Mouse (Mus musculus): ENCODE data around the gene Git2.
A peak's percentile ranks its signal among the peaks of the same experiment; 100 is the strongest.

The Git2 gene

DNA sequence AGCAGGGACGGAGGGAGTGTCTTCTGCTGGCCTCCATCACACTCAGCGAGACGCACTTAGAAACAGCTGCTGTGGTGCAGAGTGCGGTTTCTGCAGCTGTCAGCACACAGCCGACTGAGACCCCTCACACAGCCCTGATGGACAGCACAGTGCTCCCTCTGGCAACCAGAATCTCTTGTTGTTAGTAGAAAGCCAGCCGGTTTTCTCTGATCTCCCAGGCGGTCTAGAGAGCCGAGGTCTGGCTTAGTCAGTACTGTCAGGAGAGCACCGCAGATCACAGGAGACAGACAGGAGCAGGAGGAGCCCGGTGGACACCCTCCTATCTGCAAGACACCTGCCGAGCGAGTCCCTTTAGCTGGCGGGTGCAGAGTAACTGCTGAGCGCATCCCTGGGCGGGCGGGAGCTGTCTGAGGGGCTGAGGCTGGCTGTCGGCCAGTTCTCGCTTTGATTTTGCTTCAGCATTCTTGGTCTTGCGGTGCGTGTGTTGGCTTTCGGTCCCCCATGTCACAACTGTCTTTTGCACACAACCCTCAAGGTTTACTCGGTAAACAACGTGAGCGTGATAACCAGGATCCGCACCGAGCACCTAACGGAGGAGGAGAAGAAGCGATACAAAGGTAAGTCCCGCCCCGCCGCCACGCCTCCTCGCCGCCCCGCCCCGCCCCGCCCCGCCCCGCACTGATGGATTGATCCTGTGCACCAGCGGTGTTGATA is 21.1 kb upstream of the Git2 start:
- DNase-seq: peak; percentile 51

GRCm38 (mm10) chr5:114795653-114796052 is 20.3 kb upstream of the Git2 start:
- DNase-seq: no peak

- no peak for DNase-seq
Measured at GRCm38 (mm10) chr5:114795231-114795630, 19.9 kb upstream of the Git2 start.

DNA sequence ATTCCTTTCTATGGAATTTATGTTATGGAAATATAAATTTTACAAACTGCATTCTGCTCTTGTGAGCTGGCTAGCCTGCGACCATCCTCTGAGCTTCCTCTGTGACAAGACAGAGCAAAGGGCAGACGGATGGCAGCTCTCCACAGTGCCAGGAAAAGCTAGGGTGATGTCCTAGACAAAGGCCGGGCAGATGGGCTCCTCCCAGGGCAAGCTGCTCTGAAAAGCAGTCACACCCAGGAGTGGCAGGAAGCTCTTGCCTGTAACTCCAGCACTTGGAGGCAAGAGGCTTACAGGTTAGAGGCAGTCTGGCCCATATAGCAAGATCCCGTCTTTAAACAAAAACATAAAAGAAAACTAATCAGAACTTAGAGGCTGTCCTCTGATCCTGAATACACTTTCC is 19.3 kb upstream of the Git2 start:
- peak; percentile 59 for DNase-seq

DNA sequence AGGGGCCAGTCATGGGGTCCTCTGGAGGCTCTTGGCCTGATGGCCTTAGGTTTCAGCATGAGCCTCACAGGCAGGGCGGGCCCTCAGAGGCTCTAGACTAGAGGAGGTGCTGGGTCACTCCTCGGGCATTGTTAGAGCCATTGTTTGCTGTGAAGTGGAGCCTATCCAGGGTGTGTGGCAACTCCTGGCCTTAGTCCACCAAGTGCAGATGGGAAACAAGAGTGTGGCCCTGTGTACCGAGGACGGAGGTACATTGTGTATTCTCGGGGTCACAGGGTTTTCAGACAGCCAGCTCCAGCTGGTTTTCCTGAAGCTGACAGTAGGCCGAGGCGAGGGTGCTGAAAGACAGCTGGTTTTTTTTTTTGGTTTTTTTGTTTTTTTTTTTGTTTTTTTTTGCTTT is 18.0 kb upstream of the Git2 start:
- peak; percentile 46 for DNase-seq

DNA sequence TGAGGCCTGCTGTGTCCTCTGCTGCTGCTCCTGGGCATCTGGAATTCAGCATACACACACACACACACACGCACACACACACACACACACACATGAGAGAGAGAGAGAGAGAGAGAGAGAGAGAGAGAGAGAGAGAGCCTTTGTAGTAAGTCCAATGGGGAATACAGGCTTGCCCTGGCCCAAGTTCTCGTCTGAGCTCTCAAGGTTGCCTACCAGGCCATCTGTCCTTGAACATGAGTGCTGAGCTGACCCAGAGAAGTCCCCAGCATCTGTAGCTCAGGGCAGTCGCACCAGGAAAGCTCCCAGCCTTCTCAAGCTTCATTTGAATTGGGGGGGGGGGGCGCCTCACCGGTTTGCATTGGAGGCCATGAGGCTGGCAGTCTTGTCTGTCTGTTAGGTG is 9.9 kb upstream of the Git2 start:
- no peak for DNase-seq

DNA sequence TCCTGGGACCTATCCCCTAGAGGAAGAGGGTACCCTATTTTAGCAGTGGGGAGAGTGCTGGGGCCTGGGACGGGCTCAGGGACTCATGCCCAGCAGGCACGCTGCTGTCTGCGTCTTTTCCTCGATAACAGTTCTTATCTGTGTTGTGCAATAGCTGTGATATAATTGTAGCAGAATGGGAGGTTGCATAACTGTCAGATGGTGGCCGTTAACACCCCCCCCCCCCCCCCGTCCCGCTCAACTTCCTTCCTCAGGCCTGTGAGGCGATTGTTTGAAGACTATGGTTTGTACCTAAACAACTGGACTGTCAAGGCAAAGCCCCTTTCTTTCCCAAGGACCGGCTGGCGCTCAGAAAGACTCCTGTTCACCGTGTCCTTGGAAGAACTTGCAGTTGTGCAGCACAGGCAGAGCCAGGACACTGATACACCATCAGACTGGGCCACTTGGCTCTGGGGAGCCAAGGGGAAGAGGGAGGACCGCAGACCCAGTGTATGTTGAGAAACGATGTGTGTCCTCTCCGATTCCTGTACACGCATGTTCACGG is 9.4 kb upstream of the Git2 start:
- no peak for DNase-seq

- DNase-seq: no peak
Measured at GRCm38 (mm10) chr5:114783405-114784163, 8.3 kb upstream of the Git2 start.

GRCm38 (mm10) chr5:114782991-114783390 is 7.7 kb upstream of the Git2 start:
- no peak for DNase-seq

- DNase-seq: no peak
Measured at GRCm38 (mm10) chr5:114780912-114781311, 5.6 kb upstream of the Git2 start.

GRCm38 (mm10) chr5:114779956-114780489 is 4.7 kb upstream of the Git2 start:
- no peak for DNase-seq

GRCm38 (mm10) chr5:114776174-114776573 is 857 bp upstream of the Git2 start:
- DNase-seq: no peak

DNA sequence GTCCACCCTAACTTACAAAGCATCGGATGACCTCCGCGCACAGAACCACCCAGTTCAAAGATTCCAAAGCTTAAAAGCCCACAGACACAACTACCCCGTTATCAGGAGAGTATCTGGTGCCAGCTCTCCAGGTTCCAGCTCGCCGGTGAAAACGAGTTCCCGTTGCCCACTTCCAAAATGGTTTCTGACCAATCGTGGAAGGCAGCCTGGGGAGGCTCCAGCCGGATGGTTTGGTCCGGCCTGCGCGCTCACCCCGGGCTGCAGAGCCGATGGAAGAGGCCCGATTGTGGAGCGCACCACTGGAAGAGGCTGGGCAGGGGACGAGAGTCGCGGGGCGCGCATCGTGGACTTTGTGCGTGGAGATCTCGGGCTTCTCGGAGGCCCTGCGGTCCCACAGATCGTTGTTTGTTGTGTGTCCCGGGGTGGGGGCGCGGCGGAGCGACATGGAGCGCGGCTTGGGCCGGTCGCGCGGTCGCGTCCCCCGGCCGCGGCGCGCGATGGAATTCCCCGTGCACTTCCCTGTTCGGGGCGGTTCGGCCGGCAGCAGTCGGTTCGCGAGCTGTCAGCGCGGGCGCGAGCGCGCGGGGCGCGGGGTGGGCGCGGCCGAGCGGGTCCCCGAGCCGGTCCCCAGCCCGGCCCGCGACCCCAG is 790 bp downstream of the Git2 start, which contains the start of gene Ankrd13a:
TSS of gene Ankrd13a (plus strand) at position 275 of the 649 bp plus-strand sequence.
- peak; percentile 92 for DNase-seq

DNA sequence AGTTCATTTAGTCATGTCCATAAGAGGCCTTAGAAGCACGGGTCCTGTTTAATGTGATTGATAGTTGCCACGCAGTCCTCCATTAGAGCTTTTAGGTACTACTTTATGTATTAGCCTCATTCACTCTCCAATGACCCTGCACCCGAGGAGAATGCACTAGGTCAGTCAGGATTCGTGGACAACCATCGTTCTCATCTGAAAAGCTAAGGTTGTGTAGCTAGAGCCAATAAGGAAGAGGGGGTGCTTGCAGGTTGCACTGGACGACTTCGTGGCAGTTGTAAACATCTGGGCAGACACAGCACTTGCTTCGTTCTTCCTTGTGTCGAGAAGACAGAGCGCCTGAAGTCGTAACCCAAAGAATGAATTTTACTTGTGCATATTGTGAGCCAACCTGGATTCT is 1.5 kb downstream of the Git2 start:
- DNase-seq: no peak

GRCm38 (mm10) chr5:114773211-114773710 is 2.1 kb downstream of the Git2 start:
- peak; percentile 97 for DNase-seq

DNA sequence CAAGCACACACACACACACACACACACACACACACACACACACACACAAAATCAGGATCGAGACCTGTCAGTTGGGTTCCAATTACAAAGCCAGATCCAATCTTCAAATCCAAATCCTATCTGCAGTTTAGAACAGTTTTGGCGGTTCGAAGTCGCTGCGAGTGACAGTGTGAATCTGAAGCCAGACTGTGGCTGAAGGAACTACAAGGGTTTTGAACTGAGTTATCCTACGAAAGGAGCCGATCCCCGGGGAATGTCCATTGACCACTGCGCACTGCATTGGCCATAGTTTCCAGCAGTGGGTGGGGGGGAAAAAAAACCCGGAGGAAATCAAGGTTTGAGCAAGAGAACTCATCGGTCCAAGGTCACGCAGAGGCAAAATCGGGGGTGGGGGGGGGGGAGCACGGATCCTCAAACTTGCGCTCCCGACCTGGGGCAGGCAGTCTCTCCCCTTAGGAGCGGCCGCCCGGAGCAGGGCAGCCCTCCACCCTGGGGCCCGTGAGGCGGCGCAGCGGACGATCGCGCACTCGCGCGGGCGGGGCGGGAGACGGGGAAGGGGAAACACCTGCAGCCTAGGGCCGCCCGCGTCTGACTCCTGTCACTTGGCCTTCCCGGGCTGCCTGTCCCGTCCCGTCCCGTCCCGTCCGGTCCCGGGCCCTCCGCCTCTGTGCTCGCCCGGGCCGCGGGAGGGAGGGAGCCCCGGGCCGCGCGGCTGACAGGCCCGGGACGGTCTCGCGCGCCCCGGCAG is 2.7 kb downstream of the Git2 start:
- DNase-seq: peak; percentile 59

DNA sequence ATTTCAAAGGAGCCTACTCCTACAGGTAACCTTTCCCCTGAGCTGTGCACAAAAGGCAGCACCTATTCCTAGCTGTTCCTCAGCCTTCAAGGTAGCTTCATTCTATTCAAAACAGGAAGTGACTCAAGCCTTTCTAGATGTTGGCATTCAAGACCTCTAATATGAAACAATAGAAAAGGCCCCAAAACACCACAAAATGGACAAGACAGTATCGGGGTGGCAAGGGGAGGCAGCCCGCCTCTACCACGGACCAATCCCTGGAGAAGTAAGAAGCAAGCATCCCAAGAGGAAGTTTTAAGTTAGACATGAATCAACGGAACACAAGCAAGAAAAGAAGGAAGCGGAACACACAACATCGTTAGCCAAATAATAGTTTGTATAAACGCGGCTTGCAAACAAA is 3.5 kb downstream of the Git2 start:
- no peak for DNase-seq

DNA sequence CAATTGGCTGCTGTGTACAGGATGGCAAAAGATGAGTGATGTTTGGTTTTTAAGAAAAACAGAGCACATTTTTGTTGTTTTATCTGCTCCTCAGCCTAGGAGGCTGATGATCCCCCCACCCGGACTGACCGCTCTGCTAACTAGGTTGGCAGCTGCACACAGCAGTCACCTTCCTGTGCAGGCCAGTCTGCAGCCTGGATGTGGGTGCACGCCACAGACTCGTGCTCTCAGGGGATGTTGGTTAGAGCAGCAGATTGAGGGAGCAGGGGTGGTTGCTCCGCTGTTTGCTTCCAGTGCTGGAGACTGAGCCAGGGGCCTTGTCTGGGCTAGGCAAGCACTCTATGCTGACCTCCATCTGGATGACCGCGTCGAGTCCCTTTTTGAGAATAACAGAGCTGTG is 5.5 kb downstream of the Git2 start:
- DNase-seq: no peak

- no peak for DNase-seq
Measured at GRCm38 (mm10) chr5:114767185-114767584, 8.1 kb downstream of the Git2 start.

GRCm38 (mm10) chr5:114766686-114767085 is 8.6 kb downstream of the Git2 start:
- DNase-seq: no peak

DNA sequence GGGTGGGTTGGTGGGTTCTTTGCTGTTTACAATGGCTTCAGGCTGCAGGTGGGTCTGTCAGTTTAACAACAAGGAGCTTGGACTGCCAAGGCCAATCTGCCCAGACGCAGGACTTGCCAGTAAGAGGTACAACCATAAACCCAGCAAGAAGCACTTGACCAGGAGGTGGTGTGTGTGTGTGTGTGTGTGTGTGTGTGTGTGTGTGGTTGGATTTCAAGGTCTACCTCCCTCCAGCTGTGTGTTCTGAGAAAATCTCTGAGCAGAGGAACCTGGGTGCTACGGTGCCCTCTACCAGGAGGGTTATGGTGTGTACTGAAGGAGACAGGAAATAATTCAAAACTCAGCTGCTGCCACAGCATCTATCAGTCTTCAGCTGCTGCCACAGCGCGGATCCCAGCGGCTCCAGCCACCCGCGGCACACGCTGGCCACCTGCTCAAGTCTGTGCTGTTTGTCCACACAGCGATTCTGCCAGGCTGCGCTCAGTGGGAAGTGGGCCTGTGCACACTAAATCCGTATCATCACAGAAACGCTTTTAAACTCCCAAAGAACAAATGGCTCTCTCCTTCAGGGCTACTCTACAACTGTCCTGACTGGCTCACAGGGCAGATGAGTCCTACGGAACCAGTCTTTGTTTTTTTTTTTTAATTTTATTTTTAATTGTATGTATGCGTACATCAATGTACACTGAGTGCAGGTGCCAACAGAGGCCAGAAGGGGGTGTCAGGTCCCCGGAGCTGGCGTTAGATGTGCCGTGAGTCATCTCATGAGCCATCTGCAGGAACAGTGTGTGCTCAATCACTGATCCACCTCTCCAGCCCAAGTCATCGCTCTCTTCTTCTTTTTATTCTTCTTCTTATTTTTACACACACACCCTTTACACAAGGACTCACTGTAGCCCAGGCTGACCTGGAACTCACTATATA is 10.2 kb downstream of the Git2 start:
- DNase-seq: peak; percentile 78
